ENCODE assay signal across 11 mouse cellular contexts in genomic region chr8:120066226-120066625, GRCm38 (mm10).
"Had no signal": no experiment of that assay in that cellular context is flagged by ENCODE, and none has a peak within 500 bp of the region (broad histone marks: within the 10 kb centered on the region; RNA-seq: fewer than 3 reads in every experiment).

No protein-coding gene starts in this region.

- DNase-seq: kidney, adult 2 months; kidney, postnatal 10 days; kidney, postnatal 36 days; left cerebral cortex, postnatal 4 days; liver, postnatal 0 days; lung, embryonic 14.5 days; lung, postnatal 10 days; right cerebral cortex, adult 18-20 months; right cerebral cortex, postnatal 14 days; right cerebral cortex, postnatal 4 days; thymus, postnatal 36 days had no signal
